Comparison of ENCODE assay signal across 20 mouse cellular contexts in genomic region chr12:26758657-26759325, GRCm38 (mm10).
DNase-seq lines count a peak whose midpoint lies in the region; ATAC-seq lines count a peak whose summit lies in the region.
"Had no signal": no experiment of that assay in that cellular context is flagged by ENCODE, and none has a peak within 500 bp of the region (broad histone marks: within the 10 kb centered on the region; RNA-seq: fewer than 3 reads in every experiment).

No protein-coding gene starts in this region.

- H3K4me2 ChIP-seq in heart, embryonic 11.5 days, result no peak overlapping the region
- H3K4me2 ChIP-seq in hindbrain, embryonic 13.5 days, result no peak overlapping the region
- H3K4me2 ChIP-seq in neural tube, embryonic 12.5 days (replicated peaks), result peak overlapping the region; percentile 24; the same call in 1 of the 2 replicates
- H3K4me2 ChIP-seq: embryonic facial prominence, embryonic 15.5 days; heart, embryonic 13.5 days; limb, embryonic 12.5 days; liver, embryonic 13.5 days; stomach, embryonic 15.5 days had no signal

- 80% methylated on average over 9 of the region's 9 CpGs for WGBS in heart, embryonic 11.5 days (ENCODE audit: insufficient replicate concordance)
- 48% methylated on average over 9 of the region's 9 CpGs for WGBS in hindbrain, embryonic 13.5 days
- 23% methylated on average over 9 of the region's 9 CpGs for WGBS in neural tube, embryonic 12.5 days

- no peak overlapping the region for H3K9ac ChIP-seq in heart, embryonic 11.5 days (ENCODE audit: low read depth, low read length)
- H3K9ac ChIP-seq in hindbrain, embryonic 13.5 days, result no peak overlapping the region
- no peak overlapping the region for H3K9ac ChIP-seq in neural tube, embryonic 12.5 days
- H3K9ac ChIP-seq: embryonic facial prominence, embryonic 15.5 days; heart, embryonic 13.5 days; limb, embryonic 12.5 days; liver, embryonic 13.5 days; stomach, embryonic 15.5 days had no signal

- peak; percentile 69 for DNase-seq in heart, adult 11 months
- DNase-seq in adrenal gland, postnatal 25 days, result peak; percentile 36
- DNase-seq in right cerebral cortex, adult 18-20 months, result no peak
- DNase-seq in thymus, postnatal 25 days, result no peak
- DNase-seq: cerebellum, adult 18-20 months; heart, postnatal 36 days; kidney, postnatal 25 days; liver, embryonic 13.5 days; thymus, adult 2 months had no signal

- H3K27ac ChIP-seq in heart, embryonic 11.5 days (ENCODE audit: low read depth, low read length), result no peak overlapping the region
- H3K27ac ChIP-seq in hindbrain, embryonic 13.5 days, result peak overlapping the region; percentile 83
- H3K27ac ChIP-seq in neural tube, embryonic 12.5 days, result peak overlapping the region; percentile 75
- H3K27ac ChIP-seq: embryonic facial prominence, embryonic 15.5 days; forebrain, embryonic 10.5 days; heart, embryonic 13.5 days; left cerebral cortex, adult 2 months; limb, embryonic 12.5 days; liver, embryonic 13.5 days; stomach, embryonic 15.5 days had no signal

- no peaks in the 10 kb centered on the region for H3K9me3 ChIP-seq in heart, embryonic 11.5 days (replicated peaks; ENCODE audit: control insufficient read depth, low read length)
- H3K9me3 ChIP-seq in hindbrain, embryonic 13.5 days, result no peaks in the 10 kb centered on the region
- H3K9me3 ChIP-seq in neural tube, embryonic 12.5 days, result no peaks in the 10 kb centered on the region
- H3K9me3 ChIP-seq: embryonic facial prominence, embryonic 15.5 days; forebrain, embryonic 10.5 days; heart, embryonic 13.5 days; limb, embryonic 12.5 days; liver, embryonic 13.5 days; stomach, embryonic 15.5 days had no signal

- ATAC-seq in heart, embryonic 11.5 days (replicated peaks; ENCODE audit: insufficient number of reproducible peaks, low FRiP score, low TSS enrichment), result no peak
- ATAC-seq in hindbrain, embryonic 13.5 days (ENCODE audit: low FRiP score), result peak; percentile 73
- ATAC-seq in neural tube, embryonic 12.5 days (ENCODE audit: low FRiP score, low read depth), result peak; percentile 91
- ATAC-seq in megakaryocyte, adult 5-6 weeks (ENCODE audit: poor library complexity, severe bottlenecking), result no peak
- ATAC-seq: intestine, embryonic 16.5 days had no signal

- no peak overlapping the region for H3K4me3 ChIP-seq in heart, embryonic 11.5 days (ENCODE audit: low read depth, low read length)
- H3K4me3 ChIP-seq in hindbrain, embryonic 13.5 days, result no peak overlapping the region
- H3K4me3 ChIP-seq in neural tube, embryonic 12.5 days, result no peak overlapping the region
- H3K4me3 ChIP-seq: embryonic facial prominence, embryonic 15.5 days; forebrain, embryonic 10.5 days; heart, embryonic 13.5 days; left cerebral cortex, adult 2 months; limb, embryonic 12.5 days; liver, embryonic 13.5 days; stomach, embryonic 15.5 days had no signal

- no peaks in the 10 kb centered on the region for H3K27me3 ChIP-seq in heart, embryonic 11.5 days (ENCODE audit: control insufficient read depth, insufficient read depth, low read length)
- no peaks in the 10 kb centered on the region for H3K27me3 ChIP-seq in hindbrain, embryonic 13.5 days
- no peaks in the 10 kb centered on the region for H3K27me3 ChIP-seq in neural tube, embryonic 12.5 days (replicated peaks)
- H3K27me3 ChIP-seq: embryonic facial prominence, embryonic 15.5 days; heart, embryonic 13.5 days; limb, embryonic 12.5 days; liver, embryonic 13.5 days; stomach, embryonic 15.5 days had no signal

- no peaks in the 10 kb centered on the region for H3K36me3 ChIP-seq in heart, embryonic 11.5 days (ENCODE audit: control insufficient read depth, insufficient read depth, low read length)
- no peaks in the 10 kb centered on the region for H3K36me3 ChIP-seq in hindbrain, embryonic 13.5 days
- H3K36me3 ChIP-seq in neural tube, embryonic 12.5 days, result no peaks in the 10 kb centered on the region
- H3K36me3 ChIP-seq: embryonic facial prominence, embryonic 15.5 days; forebrain, embryonic 10.5 days; heart, embryonic 13.5 days; limb, embryonic 12.5 days; liver, embryonic 13.5 days; stomach, embryonic 15.5 days had no signal

- no peaks in the 10 kb centered on the region for H3K4me1 ChIP-seq in heart, embryonic 11.5 days (ENCODE audit: control insufficient read depth, insufficient read depth, low read length)
- peaks cover 28% of the 10 kb centered on the region for H3K4me1 ChIP-seq in hindbrain, embryonic 13.5 days (replicated peaks)
- peaks cover 19% of the 10 kb centered on the region for H3K4me1 ChIP-seq in neural tube, embryonic 12.5 days
- H3K4me1 ChIP-seq: embryonic facial prominence, embryonic 15.5 days; heart, embryonic 13.5 days; liver, embryonic 13.5 days; stomach, embryonic 15.5 days had no signal

Comparison
In these comparisons a context has a peak if more than half of its experiments do, and no peak if none do; other contexts are left out.
1. DNase-seq: peak in heart, adult 11 months (single experiment) and adrenal gland, postnatal 25 days (single experiment); none in right cerebral cortex, adult 18-20 months (single experiment) and thymus, postnatal 25 days (single experiment).
2. ATAC-seq: peak in hindbrain, embryonic 13.5 days (single experiment) and neural tube, embryonic 12.5 days (single experiment); none in heart, embryonic 11.5 days (single experiment) and megakaryocyte, adult 5-6 weeks (single experiment).